Mouse (Mus musculus) cerebellum, adult 18-20 months (tissue): ENCODE measurements around the gene Gm9945.

ENCODE experiments used
- DNase-seq, 2 experiments: peaks; one replicate each; pipeline ENCODE4 v3.0.0; 2021

Gene Gm9945

GRCm38 (mm10) chr11:53463551-53464424 lies 16.2 kb upstream of the Gm9945 start:
- DNase-seq, result peak in 1 of 2 experiments; percentile 43

- peak; percentile 92 for DNase-seq
Measured at GRCm38 (mm10) chr11:53466231-53466971, 13.6 kb upstream of the Gm9945 start.

- DNase-seq, result no peak
Measured at GRCm38 (mm10) chr11:53469294-53469967, 10.5 kb upstream of the Gm9945 start.

GRCm38 (mm10) chr11:53469968-53470695 lies 9.8 kb upstream of the Gm9945 start, which contains the start of gene Gm9837:
TSS of gene Gm9837 (minus strand) at chr11:53470479.
- peak; percentile 95 to 96 for DNase-seq

- no peak for DNase-seq
Measured at GRCm38 (mm10) chr11:53472709-53473108, 7.3 kb upstream of the Gm9945 start.

- DNase-seq, result no peak
Measured at GRCm38 (mm10) chr11:53475620-53476019, 4.3 kb upstream of the Gm9945 start.

GRCm38 (mm10) chr11:53477833-53478232 lies 2.1 kb upstream of the Gm9945 start:
- no peak for DNase-seq

GRCm38 (mm10) chr11:53478383-53479170 lies 1.4 kb upstream of the Gm9945 start:
- DNase-seq, result peak; percentile 51 to 73

GRCm38 (mm10) chr11:53479171-53479782 lies 689 bp upstream of the Gm9945 start:
- DNase-seq, result peak in 1 of 2 experiments; percentile 51

- DNase-seq, result no peak
Measured at GRCm38 (mm10) chr11:53481088-53481730, 1.2 kb downstream of the Gm9945 start.

- peak; percentile 66 to 69 for DNase-seq
Measured at GRCm38 (mm10) chr11:53483159-53483891, 3.4 kb downstream of the Gm9945 start.

GRCm38 (mm10) chr11:53485719-53486118 lies 5.8 kb downstream of the Gm9945 start:
- DNase-seq, result peak in 1 of 2 experiments; percentile 50

- DNase-seq, result peak in 1 of 2 experiments; percentile 30
Measured at GRCm38 (mm10) chr11:53486351-53486750, 6.4 kb downstream of the Gm9945 start.

GRCm38 (mm10) chr11:53486822-53487594 lies 7.0 kb downstream of the Gm9945 start:
- DNase-seq, result peak; percentile 87 to 91

GRCm38 (mm10) chr11:53489007-53489406 lies 9.0 kb downstream of the Gm9945 start:
- DNase-seq, result no peak

GRCm38 (mm10) chr11:53489421-53489820 lies 9.5 kb downstream of the Gm9945 start:
- DNase-seq, result no peak

GRCm38 (mm10) chr11:53491954-53492401 lies 12.0 kb downstream of the Gm9945 start:
- no peak for DNase-seq

GRCm38 (mm10) chr11:53493243-53493955 lies 13.4 kb downstream of the Gm9945 start:
- no peak for DNase-seq
